Mouse (Mus musculus): ENCODE measurements around the gene Ypel3. TPM values are rescaled to one million over a fixed set of nuclear protein-coding genes. Genes with fewer than 3 reads are reported as not detected.
"Not testable (repeated sequence)": the region's sequence is repeated elsewhere in the genome, so short reads cannot be mapped to it uniquely, and the experiment has no call there.

The Ypel3 gene
- total RNA-seq (2021): 100 to 1,000 TPM; 195 to 196 TPM
- long read RNA-seq, experiment 1, transcript Ypel3-203 (4 exons, 1,594 nt): minor isoform, 7 of 152 reads
- long read RNA-seq, experiment 1, transcript Ypel3-201 (5 exons, 973 nt): major isoform, 128 of 152 reads
- long read RNA-seq, experiment 1, partial matches to known transcripts: 3 of 152 reads
- long read RNA-seq, experiment 1, other reads (novel, unspliced or antisense): 12 of 152 reads
- long read RNA-seq, experiment 2, transcript Ypel3-201 (5 exons, 973 nt): major isoform, 271 of 305 reads
- long read RNA-seq, experiment 2, transcript Ypel3-203 (4 exons, 1,594 nt): minor isoform, 10 of 305 reads
- long read RNA-seq, experiment 2, partial matches to known transcripts: 5 of 305 reads
- long read RNA-seq, experiment 2, other reads (novel, unspliced or antisense): 17 of 305 reads

DNA sequence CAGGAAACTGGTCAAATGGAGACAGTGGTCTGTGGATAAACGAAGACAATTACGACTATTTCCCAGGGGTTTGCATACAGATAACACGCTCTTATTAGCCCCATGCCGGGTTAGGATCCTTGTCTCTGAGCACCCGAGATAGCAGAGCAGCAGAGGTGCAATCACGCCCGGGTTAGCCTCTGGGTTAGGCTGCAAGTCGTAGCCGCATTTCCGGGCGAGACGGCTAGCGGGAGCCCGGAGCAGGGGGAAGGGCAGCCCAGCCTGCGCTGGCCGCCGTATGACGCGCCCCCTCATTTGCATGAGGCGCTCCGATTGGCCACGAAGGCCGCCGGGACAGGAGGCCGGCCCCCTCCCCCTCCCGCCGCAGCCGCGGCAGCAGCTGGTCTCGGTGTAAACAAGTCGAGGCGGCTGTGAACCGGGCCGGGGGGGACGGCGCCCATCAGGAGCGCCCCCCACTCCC lies at the start of gene Ypel3:
Gene Ypel3, plus strand, starts transcription at position 358 of the 460 bp plus-strand sequence.
- peak; percentile 88 to 96 for DNase-seq (ENCODE audit: low spot score in 2 of 2)

- DNase-seq (ENCODE audit: low spot score in 2 of 2): not testable (repeated sequence)
Observed at GRCm38 (mm10) chr7:126730256-126730789, 46.4 kb upstream of the Ypel3 start.

- no peak for DNase-seq (ENCODE audit: low spot score in 2 of 2)
Observed at GRCm38 (mm10) chr7:126736122-126736521, 40.6 kb upstream of the Ypel3 start.

DNA sequence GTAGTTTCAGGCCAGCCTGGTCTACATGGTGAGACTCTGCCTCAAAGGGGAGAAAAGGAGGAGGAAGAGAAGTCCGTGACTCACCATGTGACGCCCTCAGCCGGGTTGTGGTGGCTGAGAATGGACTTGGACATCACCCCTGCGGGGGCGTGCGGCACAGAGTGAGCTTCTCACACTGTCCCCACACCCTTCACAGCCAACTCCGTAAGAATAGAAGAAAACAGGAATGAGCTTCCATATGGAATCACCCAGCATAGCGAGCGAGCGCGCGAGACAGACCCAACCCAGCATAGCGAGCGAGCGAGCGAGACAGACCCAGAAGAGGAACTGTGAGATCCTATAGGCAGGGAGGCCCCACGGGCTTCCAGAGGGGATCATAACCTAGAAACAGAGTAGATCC lies 37.2 kb upstream of the Ypel3 start:
- no peak for DNase-seq (ENCODE audit: low spot score in 2 of 2)

DNA sequence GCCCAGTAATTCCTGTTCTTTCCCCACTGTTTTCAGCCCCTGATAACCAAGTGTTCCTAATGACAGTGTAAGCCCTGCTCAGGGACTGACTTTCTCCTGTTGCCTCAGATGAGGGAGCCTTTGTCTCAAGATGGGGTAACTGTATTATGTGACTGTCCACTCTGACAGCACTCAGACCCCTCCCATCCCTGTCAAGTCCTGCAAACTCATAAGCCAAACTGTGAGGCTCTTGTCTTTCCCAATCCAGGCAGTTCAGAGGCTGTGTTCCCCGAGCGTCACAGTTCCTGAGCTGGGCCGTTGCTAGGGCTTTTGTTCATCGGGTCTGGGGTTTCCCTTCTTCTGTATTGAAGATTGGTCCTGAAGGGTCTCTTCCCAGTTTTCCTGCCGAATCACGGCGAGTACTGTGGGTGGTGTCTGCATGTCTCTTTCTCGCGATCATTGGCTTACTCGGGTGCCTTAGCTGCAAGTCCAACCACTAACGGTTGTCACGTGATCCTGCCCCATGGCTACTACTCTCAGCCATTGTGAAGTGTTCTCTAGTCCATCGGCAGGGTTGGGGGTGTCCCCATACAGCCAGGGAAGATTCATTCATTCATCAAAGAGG lies 36.5 kb upstream of the Ypel3 start:
- no peak for DNase-seq (ENCODE audit: low spot score in 2 of 2)

- DNase-seq (ENCODE audit: low spot score in 2 of 2): no peak
Observed at GRCm38 (mm10) chr7:126740977-126741376, 35.8 kb upstream of the Ypel3 start.

DNA sequence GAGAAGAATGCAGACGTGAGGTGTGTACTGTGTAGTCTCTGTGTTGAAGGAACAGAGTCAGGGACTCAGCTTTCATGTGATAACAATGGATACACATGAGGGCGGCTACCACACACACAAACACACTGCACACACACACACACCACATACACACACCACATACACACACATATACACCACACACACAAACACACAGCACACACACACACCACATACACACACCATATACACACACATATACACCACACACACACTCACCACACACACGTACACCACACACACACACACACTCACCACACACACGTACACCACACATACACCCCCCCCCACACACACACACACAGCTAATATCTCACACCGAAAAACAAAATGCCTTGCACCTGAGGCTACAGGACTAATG lies 35.3 kb upstream of the Ypel3 start:
- DNase-seq (ENCODE audit: low spot score in 2 of 2): no peak

DNA sequence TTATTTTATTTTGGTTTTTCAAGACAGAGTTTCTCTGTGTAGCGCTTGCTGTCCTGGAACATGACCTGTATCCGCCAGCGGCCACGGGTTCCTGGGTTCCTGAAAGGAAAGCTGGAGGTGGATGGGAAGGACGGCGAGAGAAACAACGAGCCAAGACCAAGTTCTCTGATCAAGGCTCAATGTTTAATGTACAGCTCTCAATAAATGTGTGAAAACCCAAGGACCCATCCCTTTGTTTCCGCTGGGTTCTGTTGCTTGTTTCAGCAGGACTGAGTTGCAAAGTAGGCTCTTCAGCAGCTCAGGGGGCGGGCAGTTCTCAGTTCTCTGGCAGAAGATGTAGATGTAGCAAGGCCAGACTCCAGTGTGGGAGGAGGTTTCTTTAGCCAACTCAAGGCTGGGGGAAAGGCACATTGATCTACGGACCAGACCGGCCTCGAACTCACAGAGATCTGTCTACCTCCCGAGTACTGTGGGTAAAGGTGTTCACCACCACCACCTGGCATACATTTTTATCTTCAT lies 34.7 kb upstream of the Ypel3 start:
- DNase-seq (ENCODE audit: low spot score in 2 of 2): no peak

DNA sequence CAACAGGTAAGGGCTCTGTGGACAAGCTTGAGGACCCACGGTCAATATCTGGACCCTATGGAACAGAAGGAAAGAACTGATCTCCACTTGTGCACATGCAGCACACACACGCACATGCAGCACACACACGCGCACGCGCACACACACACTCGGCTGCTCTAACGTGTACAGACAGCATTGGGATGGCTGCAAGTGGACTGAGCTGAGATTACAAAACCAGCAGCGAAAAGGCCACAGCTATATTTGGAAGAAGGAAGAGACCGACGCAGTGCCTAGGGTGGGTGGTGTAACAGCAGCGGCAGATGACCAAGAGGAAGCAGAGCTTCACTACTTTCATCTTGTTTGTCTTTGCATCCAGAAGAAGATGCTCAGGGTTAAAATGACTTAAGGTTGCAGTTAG lies 30.7 kb upstream of the Ypel3 start:
- DNase-seq (ENCODE audit: low spot score in 2 of 2): no peak

DNA sequence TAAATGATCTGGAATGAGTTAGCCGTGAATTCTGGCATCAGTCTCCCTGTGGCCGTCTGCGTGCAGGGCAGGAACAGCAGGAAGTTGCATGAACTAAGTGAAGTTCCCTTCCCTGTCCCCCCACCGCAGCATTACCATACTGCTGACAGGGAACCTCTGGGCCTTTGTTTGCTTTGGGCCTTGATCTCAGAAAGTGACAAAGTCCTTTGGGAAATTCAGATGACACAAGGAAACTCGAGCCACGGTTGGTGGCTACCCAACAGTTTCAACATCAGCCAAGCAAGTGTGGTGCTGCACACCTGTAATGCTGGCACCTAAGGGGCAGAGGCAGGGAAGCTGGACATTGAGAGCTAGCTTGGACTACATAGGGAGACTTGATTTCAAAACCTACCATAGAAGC lies 30.0 kb upstream of the Ypel3 start:
- no peak for DNase-seq (ENCODE audit: low spot score in 2 of 2)

- no peak for DNase-seq (ENCODE audit: low spot score in 2 of 2)
Observed at GRCm38 (mm10) chr7:126748824-126749223, 27.9 kb upstream of the Ypel3 start.

- DNase-seq (ENCODE audit: low spot score in 2 of 2): no peak
Observed at GRCm38 (mm10) chr7:126749582-126750343, 27.0 kb upstream of the Ypel3 start.

DNA sequence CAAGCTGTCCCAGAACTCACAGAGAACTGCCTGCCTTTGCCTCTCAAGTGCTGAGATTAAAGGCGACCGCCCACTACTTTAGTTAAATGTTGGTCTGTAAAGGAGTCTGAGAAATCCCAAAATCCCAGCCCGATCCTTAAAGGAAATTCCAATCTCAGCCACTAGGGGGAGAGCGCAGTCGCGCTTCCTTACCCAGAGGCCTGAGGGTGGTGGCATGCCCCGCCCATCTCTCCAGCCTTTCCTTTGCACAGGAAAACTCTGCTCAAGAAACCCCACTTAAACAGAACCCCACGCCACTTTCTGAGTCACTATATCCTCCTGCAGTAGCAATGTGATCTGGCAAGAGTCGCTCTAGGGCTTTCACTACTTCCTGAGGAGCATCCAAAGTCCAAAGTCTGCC lies 21.9 kb upstream of the Ypel3 start:
- no peak for DNase-seq (ENCODE audit: low spot score in 2 of 2)

GRCm38 (mm10) chr7:126758539-126758938 lies 18.2 kb upstream of the Ypel3 start:
- no peak for DNase-seq (ENCODE audit: low spot score in 2 of 2)

DNA sequence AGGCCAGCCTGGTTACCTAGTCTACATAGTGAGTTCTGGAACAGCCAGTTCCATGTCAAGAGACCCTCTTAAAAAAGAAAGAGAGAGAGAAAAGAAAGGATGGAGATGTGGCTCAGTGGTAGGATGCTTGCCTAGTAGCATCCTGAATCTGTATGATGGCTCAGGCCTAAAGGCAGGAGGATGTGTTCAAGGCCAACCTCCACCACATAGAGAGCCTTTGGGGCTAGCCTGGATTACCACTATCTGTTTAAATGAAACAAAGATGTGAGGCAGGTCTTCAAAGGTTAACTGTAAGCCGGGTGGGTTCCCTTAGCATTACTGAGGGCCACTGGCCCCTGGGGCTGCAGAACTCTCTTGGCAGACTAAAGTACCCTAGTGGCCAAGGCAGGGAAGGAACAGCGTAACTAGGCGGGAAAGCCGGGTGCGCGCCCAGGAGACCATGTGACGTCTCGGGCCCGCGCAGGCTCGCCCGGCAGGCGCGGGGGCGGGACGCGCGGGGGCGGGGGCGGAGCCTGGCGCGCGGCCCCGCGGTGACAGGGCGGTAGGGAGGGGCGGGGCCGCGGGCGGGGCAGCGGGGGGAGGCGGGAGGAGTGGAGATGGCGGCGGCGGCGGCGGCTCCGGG lies 17.6 kb upstream of the Ypel3 start, which contains the start of gene Mapk3:
Gene Mapk3, plus strand, starts transcription at position 552 of the 622 bp plus-strand sequence.
- peak; percentile 87 to 91 for DNase-seq (ENCODE audit: low spot score in 2 of 2)

- no peak for DNase-seq (ENCODE audit: low spot score in 2 of 2)
Observed at GRCm38 (mm10) chr7:126759672-126760390, 16.9 kb upstream of the Ypel3 start.

DNA sequence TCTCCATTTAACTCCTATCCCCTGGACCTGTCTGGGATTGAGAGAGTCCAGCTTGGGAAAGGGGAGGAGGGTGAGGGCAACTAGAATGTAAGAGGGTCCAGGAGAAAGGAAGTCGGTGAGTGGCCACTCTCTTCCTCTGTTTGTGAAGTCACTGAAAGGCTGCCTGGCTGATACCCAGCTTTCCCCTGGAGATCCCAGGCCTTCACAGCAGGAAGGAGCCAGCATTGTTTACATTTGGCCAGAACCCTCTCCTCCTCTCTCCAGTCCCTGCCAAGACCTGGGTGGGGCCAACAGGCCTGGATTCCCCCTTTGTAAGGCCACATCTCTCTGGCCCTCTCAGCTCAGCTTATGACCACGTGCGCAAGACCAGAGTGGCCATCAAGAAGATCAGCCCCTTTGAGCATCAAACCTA lies 16.4 kb upstream of the Ypel3 start:
- DNase-seq (ENCODE audit: low spot score in 2 of 2): no peak

DNA sequence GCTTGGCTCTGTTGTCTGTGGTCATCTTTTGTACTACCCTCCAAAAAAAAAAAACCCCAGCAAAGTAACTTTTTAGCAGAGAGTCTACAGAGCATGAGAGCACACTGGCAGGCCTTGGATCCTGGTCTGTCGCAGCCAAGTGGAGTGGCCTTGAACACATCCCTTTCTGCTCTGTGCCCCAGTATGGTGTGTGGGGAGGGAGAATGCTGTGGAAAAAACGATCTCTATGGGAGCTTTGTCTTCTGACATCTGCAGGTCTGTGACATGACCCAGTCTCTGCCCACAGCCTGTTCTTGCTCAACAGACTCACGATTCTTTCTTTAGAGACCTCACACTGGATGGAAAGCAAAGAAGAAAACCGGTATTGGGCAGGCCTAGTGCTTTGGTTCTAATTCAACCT lies 15.8 kb upstream of the Ypel3 start:
- no peak for DNase-seq (ENCODE audit: low spot score in 2 of 2)

GRCm38 (mm10) chr7:126761529-126762067 lies 15.2 kb upstream of the Ypel3 start:
- no peak for DNase-seq (ENCODE audit: low spot score in 2 of 2)

DNA sequence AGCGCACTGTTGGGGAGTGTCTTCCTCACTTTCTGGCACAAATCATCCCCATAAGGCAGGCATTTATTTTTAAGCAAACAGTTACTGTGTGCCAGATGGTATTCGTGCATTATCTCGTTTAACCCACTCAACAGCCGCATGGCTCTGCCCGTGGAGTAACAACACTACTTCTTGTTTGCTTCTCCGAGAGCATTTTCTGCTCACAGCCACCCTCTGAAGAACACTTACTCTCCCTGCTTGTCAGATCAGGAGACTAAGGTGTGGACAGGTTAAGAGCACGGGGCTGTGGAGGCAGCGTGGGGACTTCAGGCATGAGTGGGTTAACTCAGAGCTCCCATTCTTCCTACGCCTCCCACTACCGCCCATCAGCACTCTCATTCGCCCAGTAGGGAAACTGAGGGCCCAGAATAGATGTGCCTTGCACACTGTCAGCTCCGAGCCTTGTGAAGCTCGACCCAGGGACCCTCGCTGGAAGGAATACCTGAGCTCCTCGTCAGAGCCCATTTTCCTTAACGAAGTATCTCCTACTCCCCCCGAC lies 14.2 kb upstream of the Ypel3 start:
- DNase-seq (ENCODE audit: low spot score in 2 of 2): peak in 1 of 2 experiments; percentile 78
